Mouse (Mus musculus) midbrain, embryonic 11.5 days (tissue): ENCODE results near the gene Isca1. TPM values are rescaled to one million over a fixed set of nuclear protein-coding genes. Genes with fewer than 3 reads are reported as not detected.
"Not testable (repeated sequence)": the region's sequence is repeated elsewhere in the genome, so short reads cannot be mapped to it uniquely, and the experiment has no call there.

ENCODE experiments used
- ATAC-seq: fragments of 200-750 bp; cut with Nextera tagmentation; 2 replicates; pipeline ENCODE4 v1.8.0; 2017; ENCODE audit warnings: moderate TSS enrichment, moderate library complexity; ENCODE audit not compliant: low FRiP score
- DNase-seq: peaks from one replicate; pipeline ENCODE4 v3.0.0; 2015; ENCODE audit warnings: low spot score; ENCODE audit errors: missing footprints
- H3K27ac ChIP-seq: fragments of 300-500 bp; sonication (generic); 2 replicates; pipeline ENCODE4 v1.5.1; 2014; ENCODE audit warnings: low read depth, low read length
- H3K27me3 ChIP-seq: fragments of 300-500 bp; sonication (generic); 2 replicates; pipeline ENCODE4 v1.6.1; 2014; ENCODE audit warnings: mild to moderate bottlenecking, low read length, moderate library complexity, mixed read lengths; ENCODE audit not compliant: control insufficient read depth, insufficient read depth
- H3K36me3 ChIP-seq: fragments of 300-500 bp; sonication (generic); 2 replicates; pipeline ENCODE4 v1.6.1; 2014; ENCODE audit warnings: mild to moderate bottlenecking, low read length, moderate library complexity, mixed read lengths; ENCODE audit not compliant: control insufficient read depth, insufficient read depth
- H3K4me1 ChIP-seq: fragments of 300-500 bp; sonication (generic); 2 replicates; pipeline ENCODE4 v1.6.1; 2014; ENCODE audit warnings: low read length; ENCODE audit not compliant: control insufficient read depth, insufficient read depth
- H3K4me2 ChIP-seq: fragments of 300-500 bp; sonication (generic); 2 replicates; pipeline ENCODE4 v1.6.1; 2014; ENCODE audit warnings: mild to moderate bottlenecking, moderate library complexity
- H3K4me3 ChIP-seq: fragments of 300-500 bp; sonication (generic); 2 replicates; pipeline ENCODE4 v1.5.1; 2014; ENCODE audit warnings: low read depth, low read length
- H3K9ac ChIP-seq: fragments of 300-500 bp; sonication (generic); 2 replicates; pipeline ENCODE4 v1.6.1; 2014; ENCODE audit warnings: low read length
- H3K9me3 ChIP-seq: fragments of 300-500 bp; sonication (generic); 2 replicates; pipeline ENCODE4 v1.6.1; 2016; ENCODE audit warnings: low read length; ENCODE audit not compliant: control insufficient read depth
- WGBS: fragments of 180-500 bp; shearing (Covaris S2); extraction: QIAGEN DNeasy Blood & Tissue Kit; methylation state at CpG from one replicate; pipeline ENCODE4 v1.1.7; 2014; 5-methylcytosine and 5-hydroxymethylcytosine counted together
- polyA plus RNA-seq: library from polyadenylated mRNA; unstranded; fragments of >200 nt; fragmentation: Nextera tagmentation; extraction: Ambion mirVana; gene quantifications from 2 replicates; pipeline ENCODE4 v1.2.1, GENCODE M21; 2014

The Isca1 gene
- polyA plus RNA-seq, 1 experiment from 2014 or later, result 131 TPM

DNA sequence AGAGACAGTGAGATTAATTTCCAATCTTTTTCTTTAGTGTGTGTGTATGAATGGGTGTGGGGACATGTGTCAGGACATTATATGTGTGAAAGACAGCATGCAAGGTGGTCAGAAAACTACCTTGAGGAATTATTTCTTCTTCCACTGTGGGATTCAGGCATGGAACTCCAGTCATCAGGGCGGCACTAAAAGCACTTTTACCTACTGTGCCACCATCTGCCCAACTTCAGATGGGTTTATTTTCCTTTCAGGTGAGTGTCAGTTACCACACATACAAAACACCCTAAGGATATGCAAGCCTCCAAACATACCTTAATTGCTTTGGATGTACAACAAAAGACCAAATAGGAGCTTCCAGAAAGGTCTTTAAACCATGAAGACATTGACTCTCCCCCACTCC is 25.2 kb upstream of the Isca1 start:
- H3K36me3 ChIP-seq, result peaks cover 32% of the 10 kb centered on the region
- DNase-seq, result no peak
- H3K4me1 ChIP-seq, result no peaks in the 10 kb centered on the region
- no peaks in the 10 kb centered on the region for H3K27me3 ChIP-seq
- 96% methylated on average over 1 of the region's 1 CpGs for WGBS
- no peak for ATAC-seq
- H3K4me2 ChIP-seq, result no peak overlapping the region
- no peaks in the 10 kb centered on the region for H3K9me3 ChIP-seq
- H3K9ac ChIP-seq, result no peak overlapping the region
- no peak overlapping the region for H3K27ac ChIP-seq
- H3K4me3 ChIP-seq, result no peak overlapping the region

DNA sequence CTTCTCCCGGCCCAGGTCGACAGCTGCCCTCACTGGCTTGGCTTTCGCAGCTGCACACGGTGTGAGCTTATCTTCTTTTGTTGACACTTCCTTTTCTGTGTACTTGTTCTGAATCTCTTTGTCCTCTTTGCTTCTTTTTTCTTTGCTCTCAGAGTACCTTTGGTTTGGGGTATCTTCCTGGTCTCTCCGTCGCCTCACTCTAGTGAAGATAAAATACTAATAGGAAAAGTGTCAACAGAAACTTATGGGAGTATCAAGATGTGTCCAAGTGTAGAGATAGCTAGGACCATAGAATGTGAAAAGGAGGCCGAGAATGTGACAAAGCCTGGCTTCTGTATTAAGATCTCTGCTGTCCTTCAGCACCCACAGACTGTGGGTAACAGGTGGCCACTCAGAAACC is 12.5 kb upstream of the Isca1 start, which contains the start of gene Gm49354:
Gm49354 (minus strand) TSS at position 101 of the 400 bp plus-strand sequence.
- DNase-seq, result no peak
- no peak within 1 kb of the TSS for H3K9ac ChIP-seq
- H3K4me2 ChIP-seq, result no peak within 1 kb of the TSS
- peaks cover 42% of the 10 kb centered on the region for H3K36me3 ChIP-seq
- WGBS, result 91% methylated on average over 7 of the region's 7 CpGs
- H3K27ac ChIP-seq, result no peak within 1 kb of the TSS
- H3K9me3 ChIP-seq, result no peaks in the 10 kb centered on the region
- no peak within 1 kb of the TSS for H3K4me3 ChIP-seq
- ATAC-seq, result no peak
- H3K4me1 ChIP-seq, result no peaks in the 10 kb centered on the region
- no peaks in the 10 kb centered on the region for H3K27me3 ChIP-seq

GRCm38 (mm10) chr13:59779744-59780264 is 10.2 kb upstream of the Isca1 start:
- not testable (repeated sequence) for H3K9me3 ChIP-seq, H3K9ac ChIP-seq, H3K4me3 ChIP-seq, ATAC-seq, H3K4me1 ChIP-seq, H3K27me3 ChIP-seq, H3K27ac ChIP-seq, H3K4me2 ChIP-seq
- DNase-seq, result peak; percentile 78
- H3K36me3 ChIP-seq, result peaks cover 40% of the 10 kb centered on the region
- WGBS, result 94% methylated on average over 1 of the region's 1 CpGs

- H3K9me3 ChIP-seq, result no peaks in the 10 kb centered on the region
- no peak overlapping the region for H3K4me2 ChIP-seq
- ATAC-seq (no peak), DNase-seq (no peak)
- H3K4me1 ChIP-seq, result no peaks in the 10 kb centered on the region
- H3K9ac ChIP-seq, result no peak overlapping the region
- H3K36me3 ChIP-seq, result peaks cover 40% of the 10 kb centered on the region
- no peak overlapping the region for H3K4me3 ChIP-seq
- no peak overlapping the region for H3K27ac ChIP-seq
- no peaks in the 10 kb centered on the region for H3K27me3 ChIP-seq
- 93% methylated on average over 4 of the region's 4 CpGs for WGBS
Measured at GRCm38 (mm10) chr13:59779213-59779612, 9.6 kb upstream of the Isca1 start.

DNA sequence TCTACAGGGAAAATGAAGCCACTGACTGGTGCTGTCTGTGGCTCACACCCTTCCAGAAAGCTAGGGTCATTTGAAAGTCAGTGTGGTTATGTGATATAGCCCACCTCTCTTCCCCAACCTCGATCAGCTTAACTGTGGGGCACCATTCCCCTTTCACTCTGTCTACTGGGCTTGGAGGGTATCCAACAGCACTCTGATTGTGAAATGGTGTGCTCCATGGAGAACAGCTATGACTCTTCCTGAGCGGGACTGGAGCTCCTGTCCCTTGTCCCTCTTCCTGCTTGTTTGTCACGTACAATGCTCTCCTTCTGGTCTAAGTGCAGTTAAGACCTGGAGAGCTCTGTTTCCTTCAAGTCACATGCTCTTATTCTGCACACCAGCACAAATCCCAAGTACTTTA is 5.6 kb upstream of the Isca1 start:
- H3K9ac ChIP-seq, result no peak overlapping the region
- no peaks in the 10 kb centered on the region for H3K27me3 ChIP-seq
- ATAC-seq, result no peak
- H3K4me1 ChIP-seq, result peaks cover 5% of the 10 kb centered on the region; the same call in 1 of the 2 replicates
- H3K9me3 ChIP-seq, result no peaks in the 10 kb centered on the region
- no peak overlapping the region for H3K27ac ChIP-seq
- no peak for DNase-seq
- peaks cover 18% of the 10 kb centered on the region for H3K36me3 ChIP-seq
- WGBS, result 91% methylated on average over 3 of the region's 3 CpGs
- no peak overlapping the region for H3K4me3 ChIP-seq
- no peak overlapping the region for H3K4me2 ChIP-seq

DNA sequence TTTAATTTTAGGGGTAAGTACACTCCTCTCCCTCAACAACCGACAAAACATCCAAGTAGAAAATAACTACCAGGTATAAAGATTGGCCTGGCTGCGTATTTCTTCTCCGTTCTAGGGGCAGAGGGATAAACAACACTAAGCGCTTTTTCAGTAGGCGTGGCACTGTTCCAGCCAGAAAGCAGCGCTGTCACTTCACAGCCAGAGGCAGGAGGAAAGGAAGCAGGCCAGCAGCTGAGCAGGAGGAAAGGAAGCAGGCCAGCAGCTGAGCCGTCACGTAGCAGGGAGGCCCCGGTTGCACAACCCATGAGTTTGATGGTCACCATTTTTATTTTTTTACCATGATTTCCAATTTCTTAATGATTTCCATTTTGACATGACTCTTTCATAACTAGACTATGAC is 1.6 kb upstream of the Isca1 start:
- Histone ChIP-seq H3K27me3 (no peaks in the 10 kb centered on the region), H3K36me3 (peaks cover 2% of the 10 kb centered on the region; the same call in 1 of the 2 replicates), H3K4me1 (peaks cover 27% of the 10 kb centered on the region), H3K4me3 (no peak overlapping the region), H3K4me2 (no peak overlapping the region), H3K9me3 (no peaks in the 10 kb centered on the region), H3K9ac (peak overlapping the region; percentile 85; the same call in 1 of the 2 replicates), H3K27ac (no peak overlapping the region)
- WGBS, result 78% methylated on average over 9 of the region's 9 CpGs
- no peak for ATAC-seq
- DNase-seq, result no peak

DNA sequence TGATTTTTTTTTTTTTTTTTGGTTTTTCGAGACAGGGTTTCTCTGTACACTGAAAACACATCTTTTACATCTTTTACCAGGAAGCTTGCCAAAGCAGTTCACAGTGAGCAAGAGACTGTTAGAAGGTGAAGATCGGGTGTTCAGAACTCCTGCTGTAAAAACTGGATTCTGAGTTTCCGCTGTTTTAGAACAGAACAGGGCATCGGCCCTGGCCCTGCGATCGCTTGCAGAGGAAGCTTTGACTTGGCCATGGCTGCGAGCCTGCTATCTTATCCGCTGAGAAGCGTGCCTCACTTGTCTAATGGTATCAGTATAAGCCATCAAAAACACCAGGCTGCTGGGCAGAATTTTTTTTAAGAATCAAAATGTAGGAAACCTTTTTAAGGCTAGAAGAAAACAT is 1.2 kb upstream of the Isca1 start:
- H3K4me3 ChIP-seq, result peak overlapping the region; percentile 86; the same call in 1 of the 2 replicates
- H3K4me2 ChIP-seq, result peak overlapping the region; percentile 70; the same call in 1 of the 2 replicates
- H3K9ac ChIP-seq, result peak overlapping the region; percentile 85; the same call in 1 of the 2 replicates
- peak overlapping the region; percentile 97; the same call in 1 of the 2 replicates for H3K27ac ChIP-seq
- H3K4me1 ChIP-seq, result peaks cover 30% of the 10 kb centered on the region
- H3K36me3 ChIP-seq, result peaks cover 2% of the 10 kb centered on the region; the same call in 1 of the 2 replicates
- H3K27me3 ChIP-seq, result no peaks in the 10 kb centered on the region
- no peaks in the 10 kb centered on the region for H3K9me3 ChIP-seq
- WGBS, result 80% methylated on average over 9 of the region's 9 CpGs
- DNase-seq (no peak), ATAC-seq (no peak)

DNA sequence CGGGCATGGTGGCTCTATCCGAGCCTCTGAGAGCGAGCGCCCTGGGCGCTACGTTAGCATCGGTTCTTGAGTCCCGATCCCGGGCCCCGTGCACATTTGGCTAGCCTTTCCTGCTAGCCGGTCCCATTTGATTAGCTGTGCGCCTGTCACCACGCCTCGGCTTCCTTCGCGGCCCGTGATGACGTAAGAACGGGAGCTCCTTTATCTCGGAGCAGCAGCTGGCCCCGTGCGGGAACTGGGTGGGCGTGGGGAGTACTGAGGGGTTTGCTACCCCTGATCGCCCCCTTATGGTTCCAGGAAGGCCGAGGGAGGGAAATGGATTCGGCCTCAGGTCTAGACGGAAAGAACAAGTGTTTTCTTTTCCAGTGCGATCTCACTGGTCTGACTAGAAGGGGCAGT is 553 bp upstream of the Isca1 start:
- peak; percentile 97 for DNase-seq
- Histone ChIP-seq H3K4me1 (peaks cover 30% of the 10 kb centered on the region), H3K9me3 (no peaks in the 10 kb centered on the region), H3K36me3 (peaks cover 2% of the 10 kb centered on the region; the same call in 1 of the 2 replicates), H3K4me2 (peak overlapping the region; percentile 70), H3K4me3 (peak overlapping the region; percentile 86), H3K9ac (peak overlapping the region; percentile 85), H3K27ac (peak overlapping the region; percentile 97), H3K27me3 (no peaks in the 10 kb centered on the region)
- peak; percentile 89 for ATAC-seq
- WGBS, result under 1% methylated on average over 28 of the region's 28 CpGs

DNA sequence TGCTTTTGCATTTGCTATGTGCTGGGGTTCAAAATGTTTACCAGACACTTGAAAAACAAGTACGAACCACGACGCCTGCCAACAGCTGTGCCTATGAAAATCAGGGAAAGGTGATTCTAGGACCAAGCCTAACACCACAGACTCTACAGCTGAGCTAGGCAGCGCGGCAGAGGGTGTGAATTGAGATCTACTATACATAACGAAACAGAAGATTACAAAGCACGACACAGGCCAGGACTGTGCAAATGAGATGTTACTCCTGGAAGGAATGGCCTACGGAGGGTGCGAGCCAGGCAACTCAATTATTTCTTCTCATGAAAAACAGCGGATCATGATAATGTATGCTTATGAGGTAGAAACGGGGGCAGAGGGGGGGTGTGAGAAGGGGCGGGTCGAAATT is 1.1 kb downstream of the Isca1 start:
- Histone ChIP-seq H3K27me3 (no peaks in the 10 kb centered on the region), H3K4me1 (peaks cover 30% of the 10 kb centered on the region), H3K9ac (peak overlapping the region; percentile 85), H3K9me3 (no peaks in the 10 kb centered on the region), H3K36me3 (no peaks in the 10 kb centered on the region; the same call in 1 of the 2 replicates), H3K4me3 (peak overlapping the region; percentile 86), H3K27ac (no peak overlapping the region), H3K4me2 (peak overlapping the region; percentile 70)
- 46% methylated on average over 13 of the region's 13 CpGs for WGBS
- ATAC-seq (no peak), DNase-seq (peak; percentile 44)
